Mouse (Mus musculus) c-Kit-positive CD71-negative TER-119-negative erythroid progenitor cells, embryonic 14.5 days (primary cell): Measurements from ENCODE around the gene Sbf1.

ENCODE experiments used
- DNase-seq: peaks from one replicate; pipeline ENCODE4 v3.0.0-alpha.2; 2013; ENCODE audit warnings: low read depth

The Sbf1 gene

GRCm38 (mm10) chr15:89284094-89284493 lies 31.0 kb downstream of the Sbf1 start:
- DNase-seq, result no peak

DNA sequence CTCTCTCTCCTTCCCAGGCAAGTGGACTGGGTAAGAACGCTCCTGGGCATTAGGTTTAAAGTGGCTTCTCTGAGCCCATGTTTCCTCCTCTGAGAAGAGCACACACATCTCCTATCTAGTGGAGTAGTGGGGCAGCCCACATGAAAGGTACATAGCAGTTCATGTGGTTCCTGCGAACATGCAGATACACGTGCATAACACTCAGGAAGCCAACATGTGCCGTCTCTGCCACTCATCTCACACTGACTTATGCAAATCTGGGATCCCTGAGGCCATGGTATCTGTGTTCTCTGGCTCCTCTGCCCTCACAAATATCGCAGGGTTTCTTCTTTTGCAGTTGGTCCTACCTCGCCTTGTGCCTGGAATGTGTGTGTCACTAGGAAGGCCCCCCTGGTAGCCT lies 32.6 kb downstream of the Sbf1 start:
- no peak for DNase-seq

- no peak for DNase-seq
Observed at GRCm38 (mm10) chr15:89277366-89277765, 37.7 kb downstream of the Sbf1 start.

DNA sequence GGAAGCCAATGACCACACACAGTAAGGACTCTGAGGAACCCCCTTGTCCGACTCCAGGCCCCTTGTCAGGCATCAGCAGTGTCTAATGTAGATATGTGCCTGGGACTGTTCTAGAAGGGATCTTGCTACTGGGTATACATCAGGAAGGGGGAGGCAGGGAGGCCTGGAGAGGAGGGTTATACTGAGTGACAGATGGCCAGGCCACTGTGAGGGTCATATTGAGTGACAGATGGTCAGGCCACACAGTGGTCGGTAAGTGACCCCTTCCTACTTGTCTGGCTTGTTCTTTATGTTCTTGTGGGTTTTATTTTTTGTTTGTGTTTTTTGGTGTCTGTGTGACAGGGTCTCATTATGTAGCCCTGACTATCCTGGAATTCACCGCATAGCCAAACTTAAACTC lies 39.6 kb downstream of the Sbf1 start:
- no peak for DNase-seq

DNA sequence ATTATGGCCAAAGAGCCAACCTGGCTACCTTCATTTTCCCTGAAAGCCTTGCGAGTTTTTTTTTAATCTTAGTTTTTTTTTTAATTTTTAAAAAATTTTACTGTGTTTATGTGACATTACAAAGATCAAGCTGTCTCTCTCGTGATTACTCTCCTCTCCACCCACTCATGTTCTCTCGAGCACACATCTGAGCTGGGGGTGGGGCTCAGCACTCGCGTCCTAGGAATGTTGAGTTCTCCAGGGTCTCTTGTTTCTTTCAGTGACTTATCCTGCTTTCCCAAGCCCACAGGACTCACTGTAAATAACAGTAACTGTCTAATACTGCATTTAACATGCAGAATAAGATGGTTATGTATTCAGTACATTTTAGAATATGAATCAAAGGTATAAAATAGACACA lies 50.6 kb downstream of the Sbf1 start:
- DNase-seq, result no peak

DNA sequence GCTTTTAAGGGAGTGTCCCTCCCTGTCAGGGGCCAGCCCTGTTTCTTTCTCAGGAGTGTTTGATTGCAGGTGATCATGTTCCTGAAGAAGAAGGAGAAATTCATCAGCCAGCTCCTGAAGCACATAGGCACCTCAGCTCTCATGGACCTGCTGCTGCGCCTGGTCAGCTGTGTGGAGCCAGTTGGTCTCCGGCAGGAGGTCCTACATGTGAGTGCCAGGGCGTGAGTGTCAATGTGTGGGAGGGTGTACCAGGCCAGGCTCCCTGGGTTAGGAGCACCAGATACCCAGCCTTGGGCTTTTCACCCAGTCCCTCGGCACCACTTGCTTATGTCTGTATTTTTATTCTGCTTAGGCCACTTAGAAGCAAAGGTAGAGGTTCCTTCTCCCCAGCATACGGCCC lies 56.1 kb downstream of the Sbf1 start:
- no peak for DNase-seq

- DNase-seq, result no peak
Observed at GRCm38 (mm10) chr15:89255330-89255729, 59.8 kb downstream of the Sbf1 start.

DNA sequence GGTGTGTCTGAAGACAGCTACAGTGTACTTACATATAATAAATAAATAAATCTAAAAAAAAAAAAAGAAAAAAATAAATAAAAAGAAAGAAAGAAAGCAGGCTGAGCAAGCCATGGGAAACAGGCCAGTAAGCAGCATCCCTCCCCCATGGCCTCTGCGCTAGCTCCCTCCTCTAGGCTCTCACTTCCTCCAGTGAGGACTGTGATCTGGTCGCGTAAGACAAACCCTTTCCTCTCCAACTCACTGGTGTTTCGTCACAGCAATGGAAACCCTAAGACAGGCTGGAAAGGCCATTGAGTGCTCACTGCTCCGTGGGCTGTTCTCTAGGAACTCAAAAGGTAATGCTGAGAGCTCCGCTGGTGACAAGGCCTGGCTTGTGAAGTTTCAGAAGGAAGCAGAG lies 66.0 kb downstream of the Sbf1 start:
- no peak for DNase-seq

DNA sequence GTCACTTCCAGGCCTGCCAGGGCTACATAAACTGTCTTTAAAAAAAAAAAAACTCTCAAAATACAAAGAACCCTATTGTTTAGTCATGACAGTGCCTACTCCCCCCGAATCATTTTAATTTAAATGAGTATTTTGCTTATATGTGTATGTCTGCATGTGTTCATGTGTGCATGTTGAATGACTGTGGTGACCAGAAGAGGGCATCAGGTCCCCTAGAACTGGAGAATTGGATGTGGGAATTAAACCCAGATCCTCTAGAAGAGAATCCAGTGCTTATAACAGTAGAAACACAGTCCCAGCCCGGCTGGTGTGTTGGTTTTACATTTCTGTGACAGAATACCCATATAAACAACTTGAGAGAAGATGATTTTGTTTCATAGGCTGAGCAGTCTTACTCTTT lies 74.1 kb downstream of the Sbf1 start:
- peak; percentile 9 for DNase-seq

- DNase-seq, result peak; percentile 24
Observed at GRCm38 (mm10) chr15:89239751-89240392, 75.2 kb downstream of the Sbf1 start.
